Mouse (Mus musculus) left cerebral cortex, postnatal 36 days (tissue): ENCODE measurements around the gene Olfr178. TPM values are rescaled to one million over a fixed set of nuclear protein-coding genes. Genes with fewer than 3 reads are reported as not detected.

Experiments
- DNase-seq, 2 experiments: peaks; one replicate each; pipeline ENCODE4 v3.0.0; 2021 to 2022; ENCODE audit warnings: low spot score in 2 of 2, mixed read lengths in 1 of 2
- intact Hi-C: fragments of 180-260 bp; cut with DNase I; formaldehyde crosslinking; loops from one replicate; pipeline ENCODE4 v1.15.1; 2025
- total RNA-seq, 2 experiments: library from RNA; stranded (reverse); gene quantifications; 2 replicates each; pipeline ENCODE4 v1.2.3; 2021

Olfr178 gene
- not detected for total RNA-seq

GRCm38 (mm10) chr16:58891963-58892362, at the start of gene Olfr178:
Gene Olfr178, minus strand, starts transcription at chr16:58892063.
- no peak for DNase-seq
- intact Hi-C loops = no loop called here

GRCm38 (mm10) chr16:58929292-58929691, 37.4 kb upstream of the Olfr178 start, which contains the start of gene Olfr180:
Gene Olfr180, minus strand, starts transcription at chr16:58929392.
- intact Hi-C loops = no loop called here
- DNase-seq = no peak

GRCm38 (mm10) chr16:58928655-58929054, 36.8 kb upstream of the Olfr178 start, which contains the start of gene Olfr181:
Gene Olfr181, minus strand, starts transcription at chr16:58928755.
- no peak for DNase-seq
- intact Hi-C loops = no loop called here

GRCm38 (mm10) chr16:58884416-58884815, 7.4 kb downstream of the Olfr178 start:
- DNase-seq = no peak
- intact Hi-C loops = no loop called here

- intact Hi-C loops = no loop called here
- DNase-seq = no peak
These were observed 17.2 kb downstream of the Olfr178 start, which contains the start of gene Olfr177 for GRCm38 (mm10) chr16:58874668-58875067. Gene Olfr177, minus strand, starts transcription at chr16:58874768.

GRCm38 (mm10) chr16:58861479-58861878, 30.4 kb downstream of the Olfr178 start:
- DNase-seq = no peak
- intact Hi-C loops = no loop called here

GRCm38 (mm10) chr16:58860032-58860737, 31.7 kb downstream of the Olfr178 start:
- intact Hi-C loops = no loop called here
- DNase-seq = no peak

Other genes starting within 250 kb of the Olfr178 start
- 10 to 100 TPM; 39.4 to 45.1 TPM for gene Cpox, start 221.8 kb downstream of the Olfr178 start, total RNA-seq
- not detected for gene Gpr15, start 173.0 kb downstream of the Olfr178 start, total RNA-seq
- 100 to 1,000 TPM in 1 of 2 experiments, 10 to 100 TPM in 1; 90.8 to 105 TPM for gene Cldnd1, start 164.2 kb downstream of the Olfr178 start, total RNA-seq
- gene Olfr172, start 128.9 kb downstream of the Olfr178 start, total RNA-seq = not detected
- not detected for gene Olfr173, start 91.8 kb downstream of the Olfr178 start, total RNA-seq
- not detected for gene Olfr175-ps1, start 65.3 kb downstream of the Olfr178 start, total RNA-seq
- gene Olfr177, start 17.3 kb downstream of the Olfr178 start, total RNA-seq = not detected
- gene Olfr181, start 36.7 kb upstream of the Olfr178 start, total RNA-seq = not detected
- gene Olfr180, start 37.3 kb upstream of the Olfr178 start, total RNA-seq = not detected
- gene Olfr183, start 103.3 kb upstream of the Olfr178 start, total RNA-seq = not detected
- gene Olfr186, start 138.2 kb upstream of the Olfr178 start, total RNA-seq = not detected
- not detected for gene Olfr187, start 147.7 kb upstream of the Olfr178 start, total RNA-seq
- not detected for gene Olfr190, start 185.9 kb upstream of the Olfr178 start, total RNA-seq
- not detected for gene Olfr191, start 197.8 kb upstream of the Olfr178 start, total RNA-seq
- gene Olfr193, start 219.8 kb upstream of the Olfr178 start, total RNA-seq = not detected
- not detected for gene Olfr194, start 229.0 kb upstream of the Olfr178 start, total RNA-seq